Comparison of ENCODE assay signal across 8 mouse cellular contexts in the genomic region with DNA sequence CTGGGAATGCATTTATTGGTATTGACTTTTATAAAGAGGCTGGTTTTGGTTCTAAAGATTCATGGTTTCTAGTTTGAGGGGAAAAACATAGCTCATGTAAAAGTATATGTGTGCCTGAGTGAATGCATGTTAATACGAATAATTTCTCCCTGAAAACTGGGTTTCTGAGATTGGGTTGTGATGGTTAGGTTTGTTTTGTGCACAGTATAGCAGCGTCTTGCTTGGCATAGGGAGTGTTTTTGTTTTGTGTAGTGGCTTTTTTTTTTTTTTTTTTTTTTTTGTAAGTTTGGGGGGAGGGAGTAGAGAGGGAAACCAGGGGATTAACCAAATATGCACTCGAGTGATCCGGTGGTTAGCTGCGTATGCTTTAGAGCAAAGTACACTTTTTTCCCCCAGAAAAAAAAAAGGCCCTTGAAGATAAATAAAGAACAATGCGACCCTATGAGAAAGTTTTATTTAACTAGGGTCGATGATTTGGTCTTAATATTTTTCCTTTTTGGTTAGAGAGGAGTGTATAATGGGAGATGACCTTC. TPM values are rescaled to one million over a fixed set of nuclear protein-coding genes. Genes with fewer than 3 reads are reported as not detected.
DNase-seq lines count a peak whose midpoint lies in the region; ATAC-seq and TF ChIP-seq lines count a peak whose summit lies in the region.

No protein-coding gene starts in this region.

- peak overlapping the region; percentile 100 for H3K27ac ChIP-seq in gastrocnemius, adult 2 months
- no peak overlapping the region for H3K27ac ChIP-seq in embryonic facial prominence, embryonic 12.5 days
- peak overlapping the region; percentile 93; the same call in 1 of the 2 replicates for H3K27ac ChIP-seq in limb, embryonic 13.5 days
- H3K27ac ChIP-seq in stomach, embryonic 16.5 days (ENCODE audit: low read length) = 0 out of 2 replicates have a peak overlapping the region, but pooled peaks have one; percentile 11

- TF ChIP-seq CTCF in gastrocnemius, adult 2 months (IDR thresholded peaks at IDR 0.05) = no peak

- H3K36me3 ChIP-seq in embryonic facial prominence, embryonic 12.5 days = no peaks in the 10 kb centered on the region
- no peaks in the 10 kb centered on the region for H3K36me3 ChIP-seq in limb, embryonic 13.5 days
- H3K36me3 ChIP-seq in stomach, embryonic 16.5 days (ENCODE audit: control insufficient read depth, insufficient read depth, low read length) = no peaks in the 10 kb centered on the region

- H3K4me1 ChIP-seq in embryonic facial prominence, embryonic 12.5 days = peaks cover 25% of the 10 kb centered on the region; the same call in 1 of the 2 replicates
- H3K4me1 ChIP-seq in limb, embryonic 13.5 days = peaks cover 45% of the 10 kb centered on the region
- H3K4me1 ChIP-seq in stomach, embryonic 16.5 days (ENCODE audit: control insufficient read depth, insufficient read depth, low read length) = peaks cover 25% of the 10 kb centered on the region

- peak overlapping the region; percentile 75 for H3K4me2 ChIP-seq in embryonic facial prominence, embryonic 12.5 days (replicated peaks)
- peak overlapping the region; percentile 81 for H3K4me2 ChIP-seq in limb, embryonic 13.5 days (replicated peaks)
- peak overlapping the region; percentile 69 for H3K4me2 ChIP-seq in stomach, embryonic 16.5 days (ENCODE audit: low read depth, low read length)

- no peaks in the 10 kb centered on the region for H3K9me3 ChIP-seq in embryonic facial prominence, embryonic 12.5 days
- H3K9me3 ChIP-seq in limb, embryonic 13.5 days = no peaks in the 10 kb centered on the region
- H3K9me3 ChIP-seq in stomach, embryonic 16.5 days (replicated peaks; ENCODE audit: control insufficient read depth, low read length) = no peaks in the 10 kb centered on the region

- no peak for DNase-seq in gastrocnemius, adult 2 months
- no peak for DNase-seq in gastrocnemius, postnatal 14 days
- DNase-seq in 3T3-L1 (ENCODE audit: low read depth, low spot score) = peak; percentile 40
- DNase-seq in adrenal gland, postnatal 14 days = no peak
- no peak for DNase-seq in cerebellum, postnatal 4 days (ENCODE audit: low spot score in 2 of 2)

- peak overlapping the region; percentile 93 for H3K4me3 ChIP-seq in gastrocnemius, adult 2 months
- H3K4me3 ChIP-seq in embryonic facial prominence, embryonic 12.5 days = peak overlapping the region; percentile 52
- H3K4me3 ChIP-seq in limb, embryonic 13.5 days = peak overlapping the region; percentile 80
- peak overlapping the region; percentile 84 for H3K4me3 ChIP-seq in stomach, embryonic 16.5 days (replicated peaks; ENCODE audit: low read length)

- no peaks in the 10 kb centered on the region for H3K27me3 ChIP-seq in embryonic facial prominence, embryonic 12.5 days
- H3K27me3 ChIP-seq in limb, embryonic 13.5 days = no peaks in the 10 kb centered on the region
- no peaks in the 10 kb centered on the region for H3K27me3 ChIP-seq in stomach, embryonic 16.5 days (ENCODE audit: control insufficient read depth, insufficient read depth, low read length)

- intact Hi-C loops in gastrocnemius, adult 2 months (cut with DNase I) = loop anchor here (2.0 to 5.0 kb wide), 4 partner anchors 55 to 870 kb away; no protein-coding TSS in a partner anchor
- intact Hi-C loops in gastrocnemius, postnatal 14 days (cut with DNase I; ENCODE audit: low total_unique reads) = no loop called here

- peak overlapping the region; percentile 52 for H3K9ac ChIP-seq in embryonic facial prominence, embryonic 12.5 days
- H3K9ac ChIP-seq in limb, embryonic 13.5 days = peak overlapping the region; percentile 90
- peak overlapping the region; percentile 89 for H3K9ac ChIP-seq in stomach, embryonic 16.5 days (ENCODE audit: low read length)

- WGBS in embryonic facial prominence, embryonic 12.5 days = under 1% methylated on average over 7 of the region's 7 CpGs
- WGBS in limb, embryonic 13.5 days = under 1% methylated on average over 7 of the region's 7 CpGs
- WGBS in stomach, embryonic 16.5 days = 0% methylated on average over 7 of the region's 7 CpGs

- ATAC-seq in embryonic facial prominence, embryonic 12.5 days (ENCODE audit: insufficient number of reproducible peaks, insufficient read depth, low FRiP score, low TSS enrichment) = no peak
- no peak for ATAC-seq in limb, embryonic 13.5 days (ENCODE audit: low FRiP score, low read depth)
- no peak for ATAC-seq in stomach, embryonic 16.5 days (ENCODE audit: insufficient read depth, low FRiP score)

RNA-seq across cellular contexts. Expression of a gene that starts 3.2 kb away (rescaled TPM):
- total RNA-seq in gastrocnemius, adult 2 months (2021) = 10 to 100 TPM; 26.0 to 29.0 TPM
- 10 to 100 TPM; 30.5 to 39.7 TPM for total RNA-seq in gastrocnemius, postnatal 14 days (2021)
- 48.3 and 54.0 TPM in 2 replicates for polyA plus RNA-seq in embryonic facial prominence, embryonic 12.5 days (2016; fragmentation: Nextera tagmentation; extraction: Ambion mirVana)
- 48.3 and 53.8 TPM in 2 replicates for polyA plus RNA-seq in limb, embryonic 13.5 days (2015; fragmentation: Nextera tagmentation; extraction: Ambion mirVana)
- 27.6 and 28.4 TPM in 2 replicates for polyA plus RNA-seq in stomach, embryonic 16.5 days (2015; fragmentation: Nextera tagmentation; extraction: Ambion mirVana)
- total RNA-seq in adrenal gland, postnatal 14 days (2021) = 51.0 and 53.6 TPM in 2 replicates
